Mouse (Mus musculus) kidney, adult 18-20 months (tissue): ENCODE data around the gene Cd209e.
A peak's percentile ranks its signal among the peaks of the same experiment; 100 is the strongest.
"Not testable (repeated sequence)": the region's sequence is repeated elsewhere in the genome, so short reads cannot be mapped to it uniquely, and the experiment has no call there.

Experiments used
- DNase-seq: peaks from one replicate; pipeline ENCODE4 v3.0.0; 2021

Cd209e gene

DNA sequence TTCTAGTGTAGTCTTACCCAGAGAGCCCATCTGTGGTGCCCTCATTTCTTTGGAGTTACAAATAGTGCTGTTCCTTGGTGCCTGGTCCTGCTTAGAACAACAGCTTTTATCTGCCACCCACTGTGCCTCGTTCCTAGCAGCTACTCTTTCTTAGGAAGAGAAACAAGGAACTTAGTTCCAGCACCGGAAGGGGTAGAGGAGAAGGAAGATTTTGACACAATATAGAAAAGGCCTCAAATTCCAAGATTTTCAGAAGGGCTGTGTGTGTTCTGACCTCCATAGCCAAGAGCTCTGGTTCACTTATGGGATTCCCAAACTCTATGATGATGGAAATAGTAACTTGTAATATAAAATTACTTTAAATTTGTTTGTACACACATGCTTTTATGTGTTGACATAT lies at the start of gene Cd209e:
TSS of gene Cd209e (minus strand) at position 101 of the 400 bp plus-strand sequence.
- no peak for DNase-seq

DNA sequence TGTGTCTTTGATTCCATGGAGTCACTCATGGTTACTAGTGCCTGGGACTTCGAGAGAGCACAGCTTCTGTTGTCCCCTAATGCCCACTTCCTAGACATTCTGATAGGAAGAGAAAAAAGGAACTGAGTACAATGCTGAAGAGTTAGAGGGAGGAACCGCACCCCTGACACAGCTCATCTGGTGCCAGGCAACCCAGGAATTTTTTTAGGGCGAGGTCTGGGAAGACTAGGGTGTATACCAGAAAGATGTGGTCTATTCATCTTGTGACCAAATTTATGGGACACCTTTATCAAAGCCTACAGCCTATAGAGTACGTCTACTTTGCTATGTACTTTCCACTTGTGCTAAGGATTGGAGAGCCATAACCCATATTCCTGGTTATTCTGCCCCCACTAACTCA lies 24.3 kb upstream of the Cd209e start, which contains the start of gene Cd209d:
TSS of gene Cd209d (minus strand) at position 101 of the 400 bp plus-strand sequence.
- DNase-seq, result no peak

DNA sequence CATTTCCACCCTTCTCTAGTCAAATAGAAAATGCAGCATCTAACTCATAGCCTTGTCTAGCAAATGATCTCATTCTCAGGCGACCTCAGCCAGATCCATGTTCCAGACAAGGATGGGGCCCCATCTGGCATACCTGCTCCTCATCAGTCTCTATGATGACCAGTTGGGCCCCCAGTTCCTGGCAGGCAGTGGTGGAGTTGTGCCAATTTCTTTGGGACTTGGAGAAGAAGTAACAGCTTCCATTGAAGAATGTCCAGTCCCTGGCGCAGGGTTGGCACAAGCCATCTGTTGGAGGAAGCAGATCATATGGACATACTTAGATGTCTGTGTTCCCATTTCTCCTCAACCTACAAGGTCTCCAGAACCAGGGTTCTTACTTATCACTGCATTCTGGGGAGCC lies 22.0 kb upstream of the Cd209e start:
- DNase-seq, result no peak

DNA sequence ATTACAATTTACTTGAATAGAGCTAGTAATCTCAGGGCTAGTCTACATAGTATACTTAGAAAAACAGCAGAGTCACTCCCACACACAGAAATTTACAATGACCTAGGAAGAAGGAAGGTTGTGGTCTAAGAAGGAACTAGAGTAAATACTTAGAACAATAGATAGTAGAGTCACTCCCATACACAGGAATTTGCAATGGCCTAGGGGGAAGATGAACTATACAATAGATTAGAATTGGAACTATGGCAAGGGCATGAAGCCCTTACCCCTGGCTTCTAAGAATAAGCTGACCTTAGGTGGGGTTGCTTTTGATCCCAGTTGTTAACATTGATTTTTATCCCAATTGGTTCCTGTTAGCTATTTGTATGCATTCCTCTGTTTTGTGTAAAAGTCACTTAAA lies 8.6 kb upstream of the Cd209e start:
- DNase-seq, result not testable (repeated sequence)

DNA sequence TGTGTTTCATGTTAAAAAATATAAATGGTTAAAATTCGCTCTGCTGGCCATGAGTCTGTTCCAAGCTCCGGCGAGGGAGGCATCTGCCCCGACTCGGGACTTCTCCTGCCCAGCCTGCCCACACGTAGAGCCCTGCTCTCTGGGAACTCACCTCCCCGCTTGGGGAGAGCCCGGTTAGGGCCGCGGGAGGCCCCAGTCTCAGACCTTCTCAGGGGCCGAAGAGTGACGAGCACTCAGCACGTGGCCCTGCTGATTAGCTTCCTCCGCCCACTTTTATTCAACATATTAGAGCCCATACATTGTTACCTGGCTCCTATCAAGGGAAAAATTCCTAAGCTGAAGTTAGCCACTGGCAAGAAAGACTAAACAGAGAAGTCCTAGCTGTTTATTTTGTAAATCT lies 51.0 kb downstream of the Cd209e start:
- DNase-seq, result peak; percentile 16
